Mouse (Mus musculus) ES-Bruce4 (cell line): ENCODE data around the gene Atp2a2.

Experiments
- CTCF ChIP-seq: IDR thresholded peaks from one replicate; pipeline ENCODE4 v1.8.1; 2011; ENCODE audit warnings: low read depth, low read length
- EP300 ChIP-seq: IDR thresholded peaks from 2 replicates; pipeline ENCODE4 v1.6.1; 2011; ENCODE audit warnings: low read depth, low read length; ENCODE audit not compliant: insufficient read depth
- POLR2A ChIP-seq: IDR thresholded peaks from one replicate; pipeline ENCODE4 v1.8.1; 2011; ENCODE audit warnings: low read length; ENCODE audit not compliant: insufficient read depth

- no peak for TF ChIP-seq CTCF
- TF ChIP-seq POLR2A: no peak
- peak; percentile 97 for TF ChIP-seq EP300
Measured at GRCm38 (mm10) chr5:122453188-122453587, 48.8 kb downstream of the Atp2a2 start.
